Mouse (Mus musculus) hindbrain, embryonic 11.5 days (tissue): ENCODE data around the gene Sbf1. TPM values are rescaled to one million over a fixed set of nuclear protein-coding genes. Genes with fewer than 3 reads are reported as not detected.

Source experiments
- ATAC-seq: fragments of 200-750 bp; cut with Nextera tagmentation; 2 replicates; pipeline ENCODE4 v1.8.0; 2017; ENCODE audit warnings: mild to moderate bottlenecking, moderate TSS enrichment, moderate library complexity; ENCODE audit not compliant: low FRiP score
- DNase-seq: peaks from one replicate; pipeline ENCODE4 v3.0.0-alpha.2; 2015; ENCODE audit warnings: low spot score
- H3K27ac ChIP-seq: fragments of 300-500 bp; sonication (generic); 2 replicates; pipeline ENCODE4 v1.5.1; 2014; ENCODE audit warnings: mild to moderate bottlenecking, low read depth, low read length
- H3K27me3 ChIP-seq: fragments of 300-500 bp; sonication (generic); 2 replicates; pipeline ENCODE4 v1.6.1; 2014; ENCODE audit warnings: mild to moderate bottlenecking, low read length, moderate library complexity, mixed read lengths; ENCODE audit not compliant: control insufficient read depth, insufficient read depth
- H3K36me3 ChIP-seq: fragments of 300-500 bp; sonication (generic); 2 replicates; pipeline ENCODE4 v1.6.1; 2014; ENCODE audit warnings: mild to moderate bottlenecking, low read length, moderate library complexity, mixed read lengths; ENCODE audit not compliant: control insufficient read depth, insufficient read depth
- H3K4me1 ChIP-seq: fragments of 300-500 bp; sonication (generic); replicated peaks from 2 replicates; pipeline ENCODE4 v1.6.1; 2014; ENCODE audit warnings: low read length, mixed read lengths; ENCODE audit not compliant: control insufficient read depth, insufficient read depth
- H3K4me2 ChIP-seq: fragments of 300-500 bp; sonication (generic); replicated peaks from 2 replicates; pipeline ENCODE4 v1.6.1; 2014; ENCODE audit warnings: mild to moderate bottlenecking, low read depth, low read length
- H3K4me3 ChIP-seq: fragments of 300-500 bp; sonication (generic); 2 replicates; pipeline ENCODE4 v1.5.1; 2014; ENCODE audit warnings: low read depth, low read length
- H3K9ac ChIP-seq: fragments of 300-500 bp; sonication (generic); 2 replicates; pipeline ENCODE4 v1.6.1; 2014; ENCODE audit warnings: low read depth, low read length
- H3K9me3 ChIP-seq: fragments of 300-500 bp; sonication (generic); 2 replicates; pipeline ENCODE4 v1.6.1; 2016; ENCODE audit warnings: low read length; ENCODE audit not compliant: control insufficient read depth
- WGBS: fragments of 180-500 bp; shearing (Covaris S2); extraction: QIAGEN DNeasy Blood & Tissue Kit; methylation state at CpG from one replicate; pipeline ENCODE4 v1.1.7; 2014; 5-methylcytosine and 5-hydroxymethylcytosine counted together
- polyA plus RNA-seq: library from polyadenylated mRNA; unstranded; fragments of >200 nt; fragmentation: Nextera tagmentation; extraction: Ambion mirVana; gene quantifications from 2 replicates; pipeline ENCODE4 v1.2.1, GENCODE M21; 2014

Sbf1 gene
- polyA plus RNA-seq, 1 experiment from 2014 or later: 66.4 TPM

DNA sequence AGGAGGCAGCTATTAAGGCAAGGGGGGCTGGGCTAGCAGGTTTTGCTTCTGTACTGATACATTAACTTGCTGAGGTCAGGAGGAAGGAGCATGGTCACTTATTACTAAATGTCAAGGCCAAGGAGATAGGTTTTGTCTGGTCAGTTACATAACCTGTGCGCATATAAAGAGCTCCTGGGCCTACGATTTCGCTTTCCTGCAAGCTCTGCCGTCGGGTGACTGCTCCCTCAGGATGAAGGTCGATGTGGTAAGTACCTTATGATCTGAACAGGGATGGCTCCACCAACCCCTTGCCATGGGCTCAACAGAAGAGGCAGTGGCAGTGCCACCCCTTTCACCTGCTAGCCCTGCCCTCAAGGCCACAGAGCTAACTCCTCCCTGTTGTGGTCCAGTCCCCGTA, 19.2 kb upstream of the Sbf1 start, which contains the start of gene Miox:
Miox (plus strand) TSS at position 128 of the 400 bp plus-strand sequence.
- H3K27me3 ChIP-seq: no peaks in the 10 kb centered on the region
- WGBS: 95% methylated on average over 7 of the region's 7 CpGs
- no peak within 1 kb of the TSS for H3K4me2 ChIP-seq
- H3K36me3 ChIP-seq: no peaks in the 10 kb centered on the region
- no peak for DNase-seq
- no peaks in the 10 kb centered on the region for H3K4me1 ChIP-seq
- H3K27ac ChIP-seq: no peak within 1 kb of the TSS
- H3K9ac ChIP-seq: no peak within 1 kb of the TSS
- no peak within 1 kb of the TSS for H3K4me3 ChIP-seq
- H3K9me3 ChIP-seq: no peaks in the 10 kb centered on the region
- no peak for ATAC-seq

- Histone ChIP-seq H3K27ac (no peak overlapping the region), H3K36me3 (no peaks in the 10 kb centered on the region), H3K9ac (no peak overlapping the region), H3K27me3 (peaks cover 6% of the 10 kb centered on the region; the same call in 1 of the 2 replicates), H3K4me1 (no peaks in the 10 kb centered on the region; the same call in 1 of the 2 replicates), H3K4me2 (no peak overlapping the region), H3K9me3 (no peaks in the 10 kb centered on the region), H3K4me3 (no peak overlapping the region)
- DNase-seq: no peak
- ATAC-seq: no peak
- WGBS: 72% methylated on average over 5 of the region's 5 CpGs
These were observed 11.3 kb upstream of the Sbf1 start for GRCm38 (mm10) chr15:89326441-89326840.

- DNase-seq: no peak
- no peak for ATAC-seq
- Histone ChIP-seq H3K36me3 (no peaks in the 10 kb centered on the region), H3K27ac (no peak overlapping the region), H3K4me3 (no peak overlapping the region), H3K9me3 (no peaks in the 10 kb centered on the region), H3K9ac (no peak overlapping the region), H3K4me2 (no peak overlapping the region), H3K27me3 (peaks cover 6% of the 10 kb centered on the region; the same call in 1 of the 2 replicates), H3K4me1 (no peaks in the 10 kb centered on the region; the same call in 1 of the 2 replicates)
- WGBS: 83% methylated on average over 4 of the region's 4 CpGs
These were observed 8.5 kb upstream of the Sbf1 start for GRCm38 (mm10) chr15:89323656-89324055.

- H3K9me3 ChIP-seq: no peaks in the 10 kb centered on the region
- DNase-seq: peak; percentile 13
- peak within 1 kb of the TSS; percentile 23 for H3K4me2 ChIP-seq
- no peak within 1 kb of the TSS for H3K27ac ChIP-seq
- H3K9ac ChIP-seq: no peak within 1 kb of the TSS
- H3K4me1 ChIP-seq: no peaks in the 10 kb centered on the region; the same call in 1 of the 2 replicates
- no peak within 1 kb of the TSS for H3K4me3 ChIP-seq
- ATAC-seq: no peak
- 9% methylated on average over 26 of the region's 26 CpGs for WGBS
- H3K27me3 ChIP-seq: peaks cover 6% of the 10 kb centered on the region; the same call in 1 of the 2 replicates
- H3K36me3 ChIP-seq: no peaks in the 10 kb centered on the region
These were observed 7.8 kb upstream of the Sbf1 start, which contains the start of gene Adm2 for GRCm38 (mm10) chr15:89322670-89323522. Adm2 (plus strand) TSS chr15:89322720.

DNA sequence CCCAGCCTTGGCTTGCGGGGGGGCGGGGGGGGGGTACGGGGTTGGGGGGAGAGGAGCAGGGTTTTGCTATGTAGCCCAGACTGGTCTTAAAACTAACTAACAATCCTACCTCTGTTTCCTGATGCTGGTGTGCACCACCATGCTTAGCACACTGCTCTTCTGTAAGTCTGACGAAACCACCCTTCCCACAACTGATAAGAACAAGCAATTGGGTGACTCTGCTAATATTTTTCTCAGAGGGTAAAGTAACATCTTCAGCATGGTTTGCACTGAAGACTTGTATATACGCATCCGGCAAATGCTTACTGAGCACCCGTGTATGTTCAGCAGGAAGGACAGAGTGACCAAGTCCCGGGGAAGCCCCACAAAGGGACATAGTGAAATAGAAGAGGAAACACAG, 6.2 kb upstream of the Sbf1 start:
- Histone ChIP-seq H3K4me3 (no peak overlapping the region), H3K4me2 (no peak overlapping the region), H3K27me3 (peaks cover 6% of the 10 kb centered on the region; the same call in 1 of the 2 replicates), H3K36me3 (no peaks in the 10 kb centered on the region), H3K9me3 (no peaks in the 10 kb centered on the region), H3K4me1 (no peaks in the 10 kb centered on the region; the same call in 1 of the 2 replicates), H3K9ac (no peak overlapping the region), H3K27ac (no peak overlapping the region)
- ATAC-seq (no peak), DNase-seq (no peak)
- 76% methylated on average over 8 of the region's 8 CpGs for WGBS

GRCm38 (mm10) chr15:89316146-89316545, 1.0 kb upstream of the Sbf1 start:
- Histone ChIP-seq H3K4me3 (no peak overlapping the region), H3K4me2 (no peak overlapping the region), H3K4me1 (no peaks in the 10 kb centered on the region; the same call in 1 of the 2 replicates), H3K27me3 (no peaks in the 10 kb centered on the region), H3K27ac (no peak overlapping the region), H3K36me3 (no peaks in the 10 kb centered on the region), H3K9me3 (no peaks in the 10 kb centered on the region), H3K9ac (no peak overlapping the region)
- 59% methylated on average over 11 of the region's 11 CpGs for WGBS
- DNase-seq: peak; percentile 40
- ATAC-seq: no peak

DNA sequence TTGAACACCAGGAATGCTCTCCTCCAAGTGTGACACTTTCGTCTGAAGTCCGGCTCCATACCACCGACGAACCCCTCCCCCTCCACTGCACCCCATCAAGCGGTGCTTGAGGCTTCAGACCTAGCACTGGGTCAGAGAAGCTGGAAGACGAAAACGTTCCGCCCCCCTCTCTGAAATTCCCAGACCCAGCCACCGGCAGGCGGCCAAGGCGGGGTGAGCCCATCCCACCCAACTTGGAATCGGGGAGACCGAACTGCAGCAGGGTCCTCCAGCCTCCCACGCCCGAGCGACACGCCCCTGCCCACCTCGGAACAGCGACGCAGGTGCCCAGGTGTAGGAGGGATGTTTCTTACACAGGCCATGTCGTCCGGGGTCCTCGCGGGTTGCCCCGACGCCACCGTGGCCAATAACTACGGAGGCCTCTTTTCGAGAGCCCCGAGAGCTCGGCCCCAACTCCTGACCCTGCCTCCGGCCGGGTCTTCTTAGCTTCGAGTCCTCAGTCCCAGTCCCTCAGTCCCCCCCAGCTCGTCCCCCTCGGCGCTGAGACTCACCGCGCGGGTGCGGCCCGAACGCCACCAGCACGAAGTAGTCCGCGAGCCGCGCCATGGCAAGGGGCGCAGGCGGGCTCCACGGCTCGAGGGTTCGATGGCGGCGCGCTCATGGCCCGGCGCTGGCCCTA, 461 bp downstream of the Sbf1 start:
- H3K27ac ChIP-seq: peak overlapping the region; percentile 30; the same call in 1 of the 2 replicates
- DNase-seq: peak; percentile 49

GRCm38 (mm10) chr15:89314107-89314506, 1.0 kb downstream of the Sbf1 start:
- ATAC-seq (peak; percentile 15; the same call in 1 of the 2 replicates), DNase-seq (no peak)
- H3K27me3 ChIP-seq: no peaks in the 10 kb centered on the region
- no peaks in the 10 kb centered on the region for H3K36me3 ChIP-seq
- H3K4me1 ChIP-seq: no peaks in the 10 kb centered on the region; the same call in 1 of the 2 replicates
- no peak overlapping the region for H3K27ac ChIP-seq
- peak overlapping the region; percentile 85 for H3K9ac ChIP-seq
- no peaks in the 10 kb centered on the region for H3K9me3 ChIP-seq
- H3K4me3 ChIP-seq: peak overlapping the region; percentile 99
- H3K4me2 ChIP-seq: peak overlapping the region; percentile 73
- 43% methylated on average over 3 of the region's 3 CpGs for WGBS

More for the DNA sequence above, 461 bp downstream of the Sbf1 start:
- Histone ChIP-seq H3K36me3 (no peaks in the 10 kb centered on the region), H3K27me3 (no peaks in the 10 kb centered on the region), H3K4me2 (peak overlapping the region; percentile 73), H3K4me3 (peak overlapping the region; percentile 99), H3K9me3 (no peaks in the 10 kb centered on the region), H3K4me1 (no peaks in the 10 kb centered on the region; the same call in 1 of the 2 replicates), H3K9ac (peak overlapping the region; percentile 85)
- WGBS: under 1% methylated on average over 58 of the region's 58 CpGs
- peak; percentile 52 for ATAC-seq
